24 mouse cellular contexts compared by ENCODE assay signal in genomic region chr12:83402270-83402669, GRCm38 (mm10).
DNase-seq lines count a peak whose midpoint lies in the region; ATAC-seq lines count a peak whose summit lies in the region.
"Had no signal": no experiment of that assay in that cellular context is flagged by ENCODE, and none has a peak within 500 bp of the region (broad histone marks: within the 10 kb centered on the region; RNA-seq: fewer than 3 reads in every experiment).

No protein-coding gene starts in this region.

- peaks cover 54% of the 10 kb centered on the region for H3K4me1 ChIP-seq in heart, embryonic 10.5 days
- H3K4me1 ChIP-seq in liver, embryonic 11.5 days (replicated peaks; ENCODE audit: control insufficient read depth, insufficient read depth, low read length) = no peaks in the 10 kb centered on the region
- H3K4me1 ChIP-seq in liver, embryonic 16.5 days (ENCODE audit: control insufficient read depth, low read depth, low read length) = no peaks in the 10 kb centered on the region; the same call in 1 of the 2 replicates
- H3K4me1 ChIP-seq: embryonic facial prominence, embryonic 10.5 days; embryonic facial prominence, embryonic 12.5 days; forebrain, embryonic 13.5 days had no signal

- H3K4me3 ChIP-seq in heart, embryonic 10.5 days = no peak overlapping the region
- no peak overlapping the region for H3K4me3 ChIP-seq in liver, embryonic 11.5 days (ENCODE audit: low read depth, low read length)
- H3K4me3 ChIP-seq in liver, embryonic 16.5 days (ENCODE audit: low read depth, low read length) = no peak overlapping the region
- H3K4me3 ChIP-seq: embryonic facial prominence, embryonic 10.5 days; embryonic facial prominence, embryonic 12.5 days; forebrain, embryonic 13.5 days had no signal

- DNase-seq in heart, embryonic 10.5 days (ENCODE audit: low spot score) = no peak
- no peak for DNase-seq in heart, adult 11 months
- peak; percentile 14 for DNase-seq in liver
- DNase-seq in liver, embryonic 11.5 days (ENCODE audit: low spot score) = no peak
- no peak for DNase-seq in frontal cortex, postnatal 25 days (ENCODE audit: low spot score in 2 of 2)
- no peak for DNase-seq in layer of hippocampus, postnatal 36 days
- DNase-seq: adrenal gland, adult 8-10 months; adrenal gland, postnatal 14 days; adrenal gland, postnatal 36 days; B cell, adult 2 months; cerebellum, adult 11-12 months; cerebellum, adult 2 months; cerebellum, adult 9-10 months; cerebellum, postnatal 10 days; cerebellum, postnatal 25 days had no signal

- H3K36me3 ChIP-seq in heart, embryonic 10.5 days = no peaks in the 10 kb centered on the region
- no peaks in the 10 kb centered on the region for H3K36me3 ChIP-seq in liver, embryonic 11.5 days (ENCODE audit: control insufficient read depth, insufficient read depth, low read length)
- H3K36me3 ChIP-seq in liver, embryonic 16.5 days (ENCODE audit: control insufficient read depth, insufficient read depth) = no peaks in the 10 kb centered on the region
- H3K36me3 ChIP-seq: embryonic facial prominence, embryonic 10.5 days; embryonic facial prominence, embryonic 12.5 days had no signal

- no peak for ATAC-seq in liver, embryonic 11.5 days (replicated peaks; ENCODE audit: low FRiP score)
- ATAC-seq in liver, embryonic 16.5 days (ENCODE audit: low read depth) = peak; percentile 52; the same call in 1 of the 2 replicates
- ATAC-seq: activated CD4-positive, CD25-positive, alpha-beta regulatory T cell, adult 4 months; CD4-positive, CD25-positive, alpha-beta regulatory T cell, adult 4 months; forebrain, embryonic 13.5 days; Patski had no signal

- no peak overlapping the region for H3K9ac ChIP-seq in liver, embryonic 11.5 days (ENCODE audit: low read depth, low read length)
- H3K9ac ChIP-seq in liver, embryonic 16.5 days (ENCODE audit: low read depth, low read length) = no peak overlapping the region
- H3K9ac ChIP-seq: embryonic facial prominence, embryonic 12.5 days; forebrain, embryonic 13.5 days had no signal

- H3K27ac ChIP-seq in heart, embryonic 10.5 days = 0 out of 2 replicates have a peak overlapping the region, but pooled peaks have one; percentile 33
- H3K27ac ChIP-seq in liver, embryonic 11.5 days (ENCODE audit: low read depth, low read length) = no peak overlapping the region
- peak overlapping the region; percentile 10; the same call in 1 of the 2 replicates for H3K27ac ChIP-seq in liver, embryonic 16.5 days (ENCODE audit: low read length)
- H3K27ac ChIP-seq: embryonic facial prominence, embryonic 10.5 days; embryonic facial prominence, embryonic 12.5 days; forebrain, embryonic 13.5 days had no signal

- 55% methylated on average over 5 of the region's 5 CpGs for WGBS in heart, embryonic 10.5 days
- 68% methylated on average over 5 of the region's 5 CpGs for WGBS in liver, embryonic 11.5 days
- 59% methylated on average over 5 of the region's 5 CpGs for WGBS in liver, embryonic 16.5 days (ENCODE audit: insufficient replicate concordance)

- H3K27me3 ChIP-seq in heart, embryonic 10.5 days (ENCODE audit: insufficient read depth, poor library complexity, severe bottlenecking) = no peaks in the 10 kb centered on the region
- no peaks in the 10 kb centered on the region for H3K27me3 ChIP-seq in liver, embryonic 11.5 days (replicated peaks; ENCODE audit: control insufficient read depth, insufficient read depth, low read length)
- H3K27me3 ChIP-seq in liver, embryonic 16.5 days (ENCODE audit: control insufficient read depth, insufficient read depth, low read depth, low read length) = no peaks in the 10 kb centered on the region
- H3K27me3 ChIP-seq: CH12.LX; embryonic facial prominence, embryonic 12.5 days; forebrain, embryonic 13.5 days had no signal

- H3K9me3 ChIP-seq in heart, embryonic 10.5 days = no peaks in the 10 kb centered on the region
- H3K9me3 ChIP-seq in liver, embryonic 11.5 days (ENCODE audit: control insufficient read depth, low read length) = no peaks in the 10 kb centered on the region
- no peaks in the 10 kb centered on the region for H3K9me3 ChIP-seq in liver, embryonic 16.5 days (replicated peaks; ENCODE audit: control insufficient read depth, low read length)
- H3K9me3 ChIP-seq: embryonic facial prominence, embryonic 10.5 days; embryonic facial prominence, embryonic 12.5 days; forebrain, embryonic 13.5 days; G1E had no signal

- H3K4me2 ChIP-seq in liver, embryonic 11.5 days = no peak overlapping the region
- no peak overlapping the region for H3K4me2 ChIP-seq in liver, embryonic 16.5 days (ENCODE audit: low read depth, low read length)
- H3K4me2 ChIP-seq: embryonic facial prominence, embryonic 12.5 days; forebrain, embryonic 13.5 days had no signal
